Mouse (Mus musculus) olfactory bulb, adult 2 months (tissue): ENCODE results near the gene Enah.

Experiments
- CTCF ChIP-seq: fragments of 200-500 bp; IDR thresholded peaks from 2 replicates; pipeline ENCODE4 v1.5.1; 2012; ENCODE audit warnings: low read depth, mild to moderate bottlenecking, low read length, moderate library complexity; ENCODE audit not compliant: insufficient read depth
- POLR2A ChIP-seq: fragments of 200-500 bp; IDR thresholded peaks from 2 replicates; pipeline ENCODE4 v1.6.1; 2012; ENCODE audit warnings: mild to moderate bottlenecking, low read depth, low read length, moderate library complexity; ENCODE audit not compliant: insufficient read depth

DNA sequence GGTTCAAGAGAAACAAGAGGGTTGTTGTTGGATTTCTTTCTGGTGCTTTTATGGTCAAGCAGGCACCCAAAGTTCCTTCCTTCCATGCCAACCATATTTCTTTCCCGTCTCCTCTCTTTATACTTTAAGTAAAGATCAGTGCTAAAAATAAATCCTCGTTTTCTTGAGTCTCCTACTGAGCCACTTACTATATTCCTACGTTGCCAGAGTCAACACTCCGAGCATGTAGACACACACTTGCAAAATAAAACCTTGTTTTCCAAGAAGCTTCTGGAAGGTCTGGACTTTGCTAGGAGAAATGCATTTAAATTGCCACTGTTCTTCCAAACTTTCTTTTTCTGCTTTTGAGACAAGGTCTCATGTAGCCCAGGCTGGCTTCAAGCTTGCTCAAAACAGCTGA is 28.3 kb upstream of the Enah start:
- TF ChIP-seq POLR2A (no peak), CTCF (no peak)
